Mouse (Mus musculus) kidney, adult 18-20 months (tissue): Measurements from ENCODE around the gene B3galt4.
"Not testable (repeated sequence)": the region's sequence is repeated elsewhere in the genome, so short reads cannot be mapped to it uniquely, and the experiment has no call there.

Experiments
- DNase-seq: peaks from one replicate; pipeline ENCODE4 v3.0.0; 2021

B3galt4 gene

DNA sequence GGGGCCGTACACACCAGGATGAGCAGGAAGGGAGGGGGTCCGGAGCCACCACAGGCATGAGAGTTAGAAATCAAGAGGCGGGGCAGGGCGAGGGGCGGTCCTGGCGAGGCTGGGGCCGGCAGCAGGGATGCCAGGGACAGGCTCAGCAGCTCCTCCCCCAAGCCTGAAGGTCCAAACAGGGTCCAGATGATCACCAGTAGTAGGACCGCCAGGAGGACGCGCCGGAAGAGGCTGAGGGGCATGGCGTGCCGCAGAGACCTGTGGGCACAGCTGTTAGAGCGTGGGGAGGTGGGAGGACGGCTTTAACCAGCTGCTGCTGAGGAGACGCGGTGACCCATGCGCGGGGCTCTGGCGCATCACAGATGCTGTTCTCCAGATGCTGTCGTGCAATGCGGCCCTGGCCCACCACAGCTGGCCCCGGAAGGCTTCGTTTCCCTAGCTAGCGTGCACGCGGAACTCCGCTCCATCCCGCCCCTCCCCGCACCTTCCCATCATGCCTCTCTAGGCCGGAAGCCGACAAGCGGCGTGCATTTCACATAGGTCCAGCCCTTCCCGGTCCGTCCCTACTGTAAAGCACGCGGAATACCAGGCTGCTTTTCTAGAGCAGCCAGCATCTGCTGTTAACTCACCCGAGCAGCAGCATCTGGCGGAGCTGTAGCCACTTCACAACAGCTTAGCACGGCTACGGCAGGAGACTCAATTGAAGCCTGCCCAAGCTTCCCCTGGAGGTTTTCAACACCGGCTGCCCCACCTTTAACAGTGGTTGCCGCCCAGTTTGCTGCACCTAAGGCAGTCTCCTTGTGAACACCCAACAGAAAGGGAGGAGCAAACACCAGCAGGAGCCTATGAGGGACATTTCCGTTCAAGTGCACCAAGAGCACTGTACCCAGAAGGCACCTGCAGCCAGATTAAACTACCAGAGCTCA is at the start of gene B3galt4:
TSS of gene B3galt4 (minus strand) at position 468 of the 926 bp plus-strand sequence.
- peak; percentile 73 for DNase-seq

DNA sequence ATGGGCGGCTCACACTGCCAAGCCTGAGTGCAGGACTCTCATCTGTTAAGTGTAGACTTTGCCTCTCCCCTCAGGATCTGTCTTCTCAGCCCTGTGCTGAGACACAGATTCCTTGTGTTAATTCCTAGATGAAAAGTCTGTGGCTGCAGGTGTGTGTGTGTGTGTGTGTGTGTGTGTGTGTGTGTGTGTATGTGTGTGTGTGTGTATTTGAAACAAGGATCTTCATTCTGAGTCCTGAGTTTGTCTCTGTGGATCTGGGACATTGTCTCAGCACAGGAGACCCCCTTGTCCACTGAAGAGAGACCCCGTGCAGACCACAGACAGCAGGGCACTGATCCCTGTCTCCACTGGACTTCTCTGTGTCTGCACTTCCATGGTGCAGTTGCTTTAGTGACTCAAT is 49.5 kb upstream of the B3galt4 start:
- DNase-seq: not testable (repeated sequence)

DNA sequence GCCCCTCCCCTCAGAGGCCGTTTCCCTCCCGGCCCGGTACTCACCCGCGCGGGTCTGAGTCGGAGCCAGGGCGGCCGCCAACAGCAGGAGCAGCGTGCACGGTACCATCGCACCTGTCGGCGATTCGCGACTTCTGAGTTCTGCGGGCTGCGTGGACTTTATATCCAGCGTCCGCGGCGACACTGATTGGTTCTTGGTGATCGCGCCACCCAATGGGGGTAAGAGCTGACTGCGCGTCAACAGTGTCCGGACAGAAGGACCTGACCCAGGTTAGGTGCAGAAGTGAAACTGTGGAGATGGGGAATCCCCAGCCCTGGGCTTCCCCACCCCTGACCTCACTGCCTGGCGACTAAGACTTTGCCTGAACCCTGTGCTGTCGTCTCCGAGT is 48.9 kb upstream of the B3galt4 start, which contains the start of gene H2-K1:
TSS of gene H2-K1 (minus strand) at position 198 of the 388 bp plus-strand sequence.
- DNase-seq: peak; percentile 92

DNA sequence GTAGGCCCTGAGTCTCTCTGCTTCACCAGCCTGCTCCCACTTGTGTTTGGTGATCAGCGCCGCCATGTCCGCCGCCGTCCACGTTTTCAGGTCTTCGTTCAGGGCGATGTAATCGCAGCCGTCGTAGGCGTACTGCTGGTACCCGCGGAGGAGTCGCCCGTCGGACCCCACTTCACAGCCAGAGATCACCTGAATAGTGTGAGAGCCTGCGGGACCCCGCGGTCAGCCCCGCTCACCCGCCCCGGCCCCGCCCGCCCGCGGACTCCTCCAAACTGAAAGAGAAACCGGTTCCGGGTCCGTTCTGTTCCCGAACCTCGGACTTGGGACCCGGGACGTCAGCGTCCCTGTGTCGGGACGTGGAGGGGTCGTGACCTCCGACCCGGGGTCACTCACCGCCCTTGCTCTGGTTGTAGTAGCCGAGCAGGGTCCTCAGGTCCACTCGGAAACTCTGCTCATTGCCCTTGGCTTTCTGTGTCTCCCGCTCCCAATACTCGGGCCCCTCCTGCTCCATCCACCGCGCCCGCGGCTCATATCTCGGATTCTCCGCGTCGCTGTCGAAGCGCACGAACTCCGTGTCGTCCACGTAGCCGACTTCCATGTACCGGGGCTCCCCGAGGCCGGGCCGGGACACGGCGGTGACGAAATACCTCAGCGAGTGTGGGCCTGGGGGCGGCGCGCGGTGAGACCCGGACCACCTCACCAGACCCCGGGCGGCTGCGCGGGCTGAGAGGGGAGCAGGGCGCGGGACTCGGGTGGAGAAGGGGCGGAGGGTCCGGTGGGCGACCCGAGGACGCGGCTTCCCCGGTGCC is 48.3 kb upstream of the B3galt4 start:
- DNase-seq: peak; percentile 45

DNA sequence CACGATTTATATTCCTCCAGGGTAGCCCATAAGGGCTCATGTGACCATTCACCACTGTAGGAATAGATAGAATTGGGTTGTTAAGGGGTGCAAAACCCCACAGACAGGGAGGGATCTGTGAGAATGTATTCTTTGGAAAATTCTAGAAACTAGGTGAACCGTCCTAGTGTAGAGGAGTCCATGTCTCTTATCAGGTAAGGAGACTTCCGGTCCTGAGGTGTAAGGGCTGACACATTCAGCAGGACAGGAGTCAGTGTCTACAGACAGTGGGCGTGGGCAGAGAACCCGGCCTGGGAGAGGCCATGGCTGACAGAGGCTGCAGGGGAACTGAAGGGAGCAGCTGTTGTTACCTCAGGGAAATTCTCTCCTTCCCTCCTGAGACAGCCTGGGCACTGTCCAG is 47.4 kb upstream of the B3galt4 start:
- DNase-seq: not testable (repeated sequence)

DNA sequence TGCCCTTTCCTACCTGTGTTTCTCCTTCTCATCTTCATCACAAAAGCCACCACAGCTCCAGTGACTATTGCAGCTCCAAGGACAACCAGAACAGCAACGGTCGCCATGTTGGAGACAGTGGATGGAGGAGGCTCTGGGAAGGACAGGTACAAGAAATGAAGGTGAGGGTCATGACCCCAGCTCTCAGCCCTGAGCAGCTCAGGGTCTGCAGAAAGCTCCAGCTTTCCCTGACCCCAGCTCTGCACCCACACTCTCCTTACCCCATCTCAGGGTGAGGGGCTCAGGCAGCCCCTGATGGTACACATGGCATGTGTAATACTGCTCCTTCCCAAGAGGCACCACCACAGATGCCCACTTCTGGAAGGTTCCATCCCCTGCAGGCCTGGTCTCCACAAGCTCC is 45.7 kb upstream of the B3galt4 start:
- not testable (repeated sequence) for DNase-seq

DNA sequence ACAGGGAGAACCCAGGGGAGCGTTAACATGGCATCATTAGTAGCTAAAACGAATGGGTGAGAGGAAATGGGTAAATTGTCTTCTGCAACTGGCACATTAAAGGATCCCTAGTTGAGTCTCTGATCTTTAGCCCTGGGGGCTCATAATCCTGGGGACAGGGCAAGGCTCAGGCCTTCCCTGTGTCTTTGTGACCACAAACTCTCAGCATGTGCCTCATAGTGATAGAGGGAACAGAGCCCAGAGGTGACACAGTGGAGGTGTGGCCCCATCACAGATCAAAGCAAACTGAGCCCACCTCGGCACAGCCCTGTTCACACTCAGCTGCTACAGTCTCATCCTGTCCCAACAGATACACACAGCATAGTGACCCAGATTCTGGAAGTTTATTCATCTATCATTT is 44.4 kb upstream of the B3galt4 start:
- no peak for DNase-seq

DNA sequence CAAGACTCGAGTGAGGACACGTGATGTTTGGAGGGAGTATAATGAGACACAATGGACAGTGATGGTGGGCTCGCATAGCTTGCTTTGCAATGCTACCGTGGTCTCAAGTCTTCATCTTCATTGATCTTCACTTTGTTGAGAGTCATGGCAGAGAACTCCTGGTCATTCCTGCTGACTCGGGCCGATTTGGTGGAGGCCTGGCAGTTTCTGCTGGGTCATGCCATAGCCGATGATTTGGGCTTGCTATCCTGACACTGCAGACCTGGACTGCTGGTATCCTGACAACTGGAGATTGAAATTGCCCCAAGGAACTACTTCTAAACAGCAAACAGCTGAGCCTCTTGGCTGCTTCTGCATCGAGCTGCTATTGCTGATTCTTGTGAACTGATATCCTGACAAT is 43.7 kb upstream of the B3galt4 start:
- DNase-seq: no peak

DNA sequence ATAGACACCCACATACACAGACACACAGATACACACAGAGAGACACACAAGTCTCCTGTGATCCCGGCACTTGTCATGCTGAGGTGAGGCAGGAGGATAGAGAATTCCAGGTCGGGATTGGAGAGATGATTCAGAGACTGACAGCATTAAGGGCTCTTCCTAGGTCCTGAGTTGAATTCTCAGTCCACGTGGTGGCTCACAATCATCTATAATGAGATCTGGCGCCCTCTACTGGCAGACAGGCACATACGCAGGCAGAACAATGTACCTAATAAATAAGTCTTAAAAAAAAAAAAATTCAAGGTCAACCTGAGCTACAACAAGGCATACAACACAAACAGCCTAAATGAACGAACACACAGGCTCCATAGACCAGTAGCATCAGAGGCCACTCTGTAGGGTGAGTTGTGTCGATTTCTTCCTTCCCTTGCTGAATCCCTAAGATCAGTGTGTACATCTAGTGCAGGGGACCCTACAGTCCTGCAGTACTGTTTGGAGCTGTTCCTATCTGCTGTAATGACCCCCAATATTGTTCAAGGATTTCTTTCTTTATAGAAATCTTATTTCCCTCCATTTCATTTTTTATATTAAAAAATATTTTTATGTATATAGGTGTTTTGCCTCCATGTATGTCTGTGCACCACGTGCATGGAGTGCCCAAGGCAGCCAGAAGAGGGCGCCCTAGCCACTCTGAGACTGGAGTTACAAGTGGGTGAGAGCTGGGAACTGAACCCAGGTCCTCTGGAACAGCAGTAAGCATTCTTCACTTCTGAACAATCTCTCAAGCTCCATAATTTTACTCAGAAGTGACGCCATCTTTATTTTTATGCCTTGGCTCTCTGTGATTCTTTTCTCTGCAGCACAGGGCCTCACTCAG is 40.7 kb upstream of the B3galt4 start:
- DNase-seq: peak; percentile 60

DNA sequence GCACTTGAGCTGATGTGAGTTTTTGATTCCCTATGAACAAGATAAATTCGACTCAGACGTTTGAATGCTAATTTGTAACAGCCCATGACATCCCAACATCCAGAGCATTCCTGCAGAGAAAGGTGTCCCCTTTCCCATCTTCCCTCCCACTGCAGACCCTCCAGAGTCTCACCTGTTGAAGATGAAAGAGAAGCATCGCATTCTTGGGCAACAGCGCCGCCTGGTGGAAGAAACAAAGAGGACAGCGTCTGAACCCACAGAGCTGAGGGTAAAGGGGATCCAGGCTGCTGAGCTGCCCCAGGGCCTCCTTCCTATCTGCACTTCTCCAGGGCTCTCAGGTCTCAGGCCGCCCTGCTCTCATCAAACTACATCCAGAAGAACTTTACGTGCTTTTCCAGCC is 30.8 kb upstream of the B3galt4 start:
- peak; percentile 80 for DNase-seq

DNA sequence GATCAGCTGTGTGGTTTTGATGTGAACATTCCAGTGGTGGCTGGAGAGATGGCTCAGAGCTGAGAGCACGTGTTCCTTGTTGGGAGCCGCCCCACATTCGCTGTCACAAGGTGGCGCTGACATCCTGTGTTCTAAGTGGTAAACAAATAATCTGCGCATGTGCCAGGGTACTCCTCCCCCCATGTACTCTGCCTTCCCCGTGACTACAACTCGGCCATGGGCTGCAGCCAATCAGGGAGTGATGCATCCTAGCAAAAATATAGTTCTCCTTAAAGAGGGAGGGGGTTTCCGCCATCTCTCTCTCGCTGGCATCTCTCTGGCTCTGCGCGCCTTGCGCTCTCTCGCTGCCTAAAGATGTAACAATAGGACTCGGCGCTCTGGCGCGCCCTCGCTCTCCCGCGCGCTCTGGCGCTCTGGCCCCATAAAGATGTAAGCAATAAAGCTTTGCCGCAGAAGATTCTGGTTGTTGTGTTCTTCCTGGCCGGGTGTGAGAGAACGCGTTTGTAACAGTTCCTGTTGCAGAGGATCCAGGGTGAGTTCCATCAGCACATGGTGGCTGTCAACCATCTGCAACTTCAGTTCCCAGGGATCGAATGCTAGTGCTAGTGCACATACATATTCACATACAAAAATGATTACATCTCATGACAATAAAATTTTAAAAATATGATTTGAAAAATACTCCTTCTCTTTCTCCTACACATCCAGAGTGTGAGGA is 30.1 kb upstream of the B3galt4 start:
- DNase-seq: peak; percentile 89

DNA sequence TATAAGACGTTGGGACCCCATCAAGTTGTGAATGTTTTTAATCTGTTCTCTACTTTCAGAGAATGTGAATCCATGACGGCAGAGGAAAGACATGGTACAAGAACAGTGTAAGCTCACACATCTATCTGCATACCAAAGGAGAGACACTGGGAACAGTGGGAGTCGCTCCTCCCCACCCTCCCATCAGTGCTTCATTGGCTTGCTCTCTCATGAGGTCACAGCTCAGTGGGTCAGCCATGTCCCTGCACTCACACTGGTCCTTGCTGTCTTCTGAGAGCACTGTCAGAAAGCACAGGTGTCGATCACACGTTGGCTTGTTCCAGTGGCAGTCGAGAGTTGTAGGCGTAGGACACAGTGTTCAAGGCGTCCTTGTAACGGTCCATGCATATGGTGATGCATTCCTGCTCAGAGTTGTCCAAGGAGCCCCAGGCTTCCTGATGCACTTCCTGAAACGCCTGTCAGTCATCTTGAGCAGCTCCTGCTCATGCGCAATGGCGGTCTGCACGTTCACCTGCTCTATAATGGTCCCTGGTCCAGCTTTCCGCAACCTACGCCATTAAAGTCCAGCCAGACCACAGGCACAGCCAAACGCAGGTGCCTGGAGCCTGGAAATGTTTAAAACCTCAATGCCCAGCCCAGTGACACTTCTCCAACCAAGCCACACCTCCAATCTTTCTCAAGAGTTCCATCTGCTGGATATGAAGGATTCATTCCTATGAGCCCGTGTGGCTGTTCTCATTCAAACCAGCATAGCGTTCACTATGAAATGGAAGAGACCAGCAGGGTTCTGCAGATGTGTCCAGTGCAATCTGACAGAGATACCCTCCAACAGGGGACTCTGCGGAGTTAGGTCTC is 29.1 kb upstream of the B3galt4 start:
- DNase-seq: no peak

DNA sequence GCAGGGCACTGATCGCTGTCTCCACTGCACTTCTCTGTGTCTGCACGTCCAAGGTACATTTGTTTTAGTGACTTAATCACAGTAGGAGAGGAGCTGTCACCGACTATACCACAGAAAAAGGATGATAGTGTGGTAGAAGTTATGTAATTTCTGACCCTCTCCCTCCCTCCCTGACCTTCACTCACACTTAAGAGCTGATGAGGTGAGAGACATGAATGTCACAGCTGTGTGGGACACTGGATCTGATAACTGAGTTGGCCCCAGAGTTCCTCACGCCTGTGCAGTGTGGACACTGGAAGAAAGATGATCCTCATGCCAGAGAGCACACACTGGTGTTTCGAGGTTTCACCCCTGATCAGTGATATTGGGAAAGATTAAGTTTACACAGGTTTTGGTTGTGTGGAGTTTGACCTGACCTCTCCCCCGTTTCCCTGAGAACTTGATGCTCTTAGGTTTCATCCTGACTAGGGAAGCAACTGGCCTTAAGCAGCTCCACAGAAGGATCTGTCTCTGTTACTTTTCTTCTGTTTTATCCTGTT is 28.3 kb upstream of the B3galt4 start:
- DNase-seq: no peak

DNA sequence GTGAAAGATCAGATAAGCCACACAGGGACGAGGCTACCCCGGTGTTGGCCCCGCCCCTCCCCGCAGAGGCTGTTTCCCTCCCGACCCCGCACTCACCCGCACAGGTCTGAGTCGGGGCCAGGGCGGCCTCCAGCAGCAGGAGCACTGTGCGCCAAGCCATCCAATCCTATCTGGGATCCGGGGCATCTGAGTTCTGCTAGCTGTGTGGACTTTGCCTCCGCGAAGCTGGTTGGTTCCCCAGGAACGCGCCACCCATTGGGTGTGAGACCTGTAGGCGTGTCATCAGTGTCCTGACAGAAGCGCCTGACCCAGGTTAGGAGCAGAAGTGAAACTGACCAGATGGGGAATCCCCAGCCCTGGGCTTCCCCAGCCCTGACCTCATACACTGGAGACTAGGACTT is 27.3 kb upstream of the B3galt4 start:
- DNase-seq: peak; percentile 91

DNA sequence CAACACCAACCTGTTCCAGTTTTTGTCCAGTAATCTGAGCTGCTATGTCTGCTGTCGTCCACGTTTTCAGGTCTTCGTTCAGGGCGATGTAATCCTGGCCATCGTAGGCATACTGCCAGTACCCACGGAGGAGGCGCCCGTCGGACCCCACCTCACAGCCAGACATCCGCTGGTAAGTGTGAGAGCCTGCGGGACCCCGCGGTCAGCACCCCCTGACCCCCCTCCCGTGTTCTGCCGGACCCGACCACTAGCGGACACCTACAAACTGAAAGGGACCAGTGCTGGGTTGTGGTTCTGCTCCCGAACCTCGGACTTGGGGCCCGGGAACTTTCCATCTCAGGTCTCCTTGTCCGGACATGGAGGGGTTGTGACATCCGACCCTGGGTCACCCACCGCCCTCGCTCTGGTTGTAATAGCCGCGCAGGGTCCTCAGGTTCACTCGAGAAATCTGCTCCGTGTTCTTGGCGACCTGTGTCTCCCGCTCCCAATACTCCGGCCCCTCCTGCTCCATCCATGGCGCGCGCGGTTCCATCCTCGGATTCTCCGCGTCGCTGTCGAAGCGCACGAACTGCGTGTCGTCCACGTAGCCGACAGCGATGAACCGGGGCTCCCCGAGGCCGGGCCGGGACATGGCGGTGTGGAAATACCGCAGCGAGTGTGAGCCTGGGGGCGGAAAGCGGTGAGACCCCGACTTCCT is 26.7 kb upstream of the B3galt4 start:
- no peak for DNase-seq

DNA sequence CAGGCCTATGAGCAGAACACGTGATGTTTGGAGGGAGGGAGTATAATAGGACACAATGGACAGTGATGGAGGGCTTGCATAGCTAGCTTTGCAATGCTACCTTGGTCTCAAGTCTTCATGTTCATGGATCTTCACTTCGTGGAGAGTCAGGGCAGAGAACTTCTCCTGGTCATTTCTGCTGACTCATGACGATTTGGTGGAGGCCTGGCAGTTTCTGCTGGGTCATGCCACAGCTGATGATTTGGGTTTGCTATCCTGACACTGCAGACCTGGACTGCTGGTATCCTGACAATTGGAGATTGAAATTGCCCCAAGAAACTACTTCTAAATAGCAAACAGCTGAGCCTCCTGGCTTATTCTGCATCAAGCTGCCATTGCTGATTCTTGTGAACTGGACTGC is 22.3 kb upstream of the B3galt4 start:
- no peak for DNase-seq

DNA sequence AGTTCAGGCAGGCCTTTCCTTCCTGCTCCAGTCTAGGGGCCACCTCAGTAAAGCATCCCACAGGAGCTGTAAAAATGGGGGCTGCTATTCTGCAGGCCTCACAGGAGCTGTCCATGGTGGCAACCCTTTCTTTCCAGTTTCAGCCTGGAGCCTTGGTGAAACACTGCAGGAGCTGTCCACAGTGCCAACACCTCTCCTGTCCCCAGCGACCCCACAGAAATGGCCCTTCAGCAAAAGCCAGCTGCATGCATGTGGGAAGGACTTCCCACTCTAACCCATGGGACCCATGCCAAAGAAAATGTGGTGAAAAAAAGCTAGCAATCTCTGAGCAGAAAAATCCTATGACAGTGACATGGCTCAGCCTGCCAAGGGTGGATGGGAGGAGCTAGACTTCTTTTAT is 21.4 kb upstream of the B3galt4 start:
- DNase-seq: no peak

DNA sequence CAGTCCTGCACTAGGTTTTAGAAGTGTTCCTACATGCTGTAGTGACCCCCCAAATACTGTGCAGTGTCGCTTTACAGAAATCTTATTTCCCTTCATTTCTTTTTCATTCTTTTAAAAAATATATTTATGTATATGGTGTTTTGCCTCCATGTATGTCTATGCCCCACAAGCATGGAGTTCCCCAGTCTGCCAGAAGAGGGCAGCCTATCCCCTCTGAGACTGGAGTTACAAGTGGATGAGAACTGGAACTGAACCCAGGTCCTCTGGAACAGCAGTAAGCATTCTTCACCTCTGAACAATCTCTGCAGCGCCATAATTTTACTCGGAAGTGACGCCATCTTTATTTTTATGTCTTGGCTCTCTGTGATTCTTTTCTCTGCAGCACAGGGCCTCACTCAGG is 18.1 kb upstream of the B3galt4 start:
- no peak for DNase-seq

DNA sequence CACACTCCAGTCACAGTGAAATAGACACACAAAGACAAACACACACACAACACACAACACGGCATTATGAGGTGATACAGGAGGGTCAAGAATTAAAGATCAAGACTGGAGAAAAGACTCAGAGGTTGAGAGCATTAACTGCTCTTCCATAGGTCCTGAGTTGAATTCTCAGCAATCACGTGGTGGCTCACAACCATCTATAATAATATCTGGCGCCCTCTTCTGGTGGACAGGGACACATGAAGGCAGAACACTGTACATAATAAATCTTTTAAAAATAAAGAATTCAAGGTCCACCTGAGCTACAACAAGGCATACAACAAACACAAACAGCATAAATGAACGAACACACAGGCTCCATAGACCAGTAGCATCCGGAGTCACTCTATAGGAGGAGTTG is 17.6 kb upstream of the B3galt4 start:
- no peak for DNase-seq

DNA sequence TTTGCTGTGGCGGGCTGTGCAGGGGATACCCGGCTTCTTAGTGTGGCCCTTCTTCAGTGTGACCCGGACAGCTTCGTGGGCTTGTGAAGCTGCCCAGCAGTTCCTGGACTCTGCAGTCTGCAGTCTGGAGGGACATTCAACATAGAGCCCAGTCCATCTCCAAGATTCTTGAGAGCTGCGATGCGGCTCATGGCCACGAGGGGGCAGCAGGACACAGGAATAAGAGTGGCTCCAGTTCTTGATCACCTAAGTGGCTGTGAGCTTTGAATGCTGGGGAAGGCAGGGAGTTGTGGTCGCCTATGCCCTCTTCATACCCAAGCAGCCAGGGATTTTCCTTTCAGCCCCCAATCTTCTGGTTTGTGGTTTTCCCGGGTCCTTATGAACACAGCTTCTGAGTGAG is 17.2 kb upstream of the B3galt4 start:
- DNase-seq: peak; percentile 90
